Mouse (Mus musculus): ENCODE results near the gene Fbxw7.

DNA sequence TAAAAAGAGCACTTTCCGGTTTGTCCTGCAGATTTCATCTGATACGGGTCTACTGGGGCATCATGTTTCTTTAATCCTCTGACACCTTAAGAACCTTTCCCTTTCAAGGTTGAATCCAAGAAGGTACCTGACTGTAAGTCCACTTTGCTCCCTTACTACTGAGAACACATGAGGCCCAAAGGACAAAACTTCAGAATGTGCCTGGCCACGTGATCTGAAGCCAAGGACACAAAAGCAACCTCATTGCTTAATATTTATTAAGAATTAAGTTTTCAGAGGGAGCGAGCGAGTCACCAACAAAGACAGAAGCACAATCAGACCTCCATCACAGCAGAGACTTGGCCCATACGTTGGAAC, 40.0 kb upstream of the Fbxw7 start:
- TF ChIP-seq GATA1 (IDR thresholded peaks at IDR 0.05; ENCODE audit: low read length) (no peak), TAL1 (IDR thresholded peaks at IDR 0.05; ENCODE audit: low read length) (no peak)

Measured in erythroblast, embryonic 14.5 days (primary cell).